Mouse (Mus musculus) heart, embryonic 15.5 days (tissue): ENCODE measurements at regions not wholly inside any gene's neighbourhood (a gene's known extent, or its start where the extent isn't known, plus 50 kb on each side); places are given as distances from the start of the nearest gene placed in this dataset.
A peak's percentile ranks its signal among the peaks of the same experiment; 100 is the strongest.

Source experiments
- ATAC-seq: fragments of 200-750 bp; cut with Nextera tagmentation; replicated peaks from 2 replicates; pipeline ENCODE4 v1.8.0; 2017; ENCODE audit warnings: low read depth, moderate TSS enrichment; ENCODE audit not compliant: insufficient number of reproducible peaks, insufficient read depth, low FRiP score
- H3K27ac ChIP-seq: fragments of 300-500 bp; sonication (generic); 2 replicates; pipeline ENCODE4 v1.5.1; 2015; ENCODE audit warnings: mild to moderate bottlenecking, inconsistent platforms
- H3K27me3 ChIP-seq: fragments of 300-500 bp; sonication (generic); 2 replicates; pipeline ENCODE4 v1.6.1; 2015; ENCODE audit warnings: inconsistent platforms
- H3K36me3 ChIP-seq: fragments of 300-500 bp; sonication (generic); 2 replicates; pipeline ENCODE4 v1.6.1; 2015; ENCODE audit warnings: mild to moderate bottlenecking, inconsistent platforms
- H3K4me1 ChIP-seq: fragments of 300-500 bp; sonication (generic); replicated peaks from 2 replicates; pipeline ENCODE4 v1.6.1; 2015; ENCODE audit warnings: inconsistent platforms
- H3K4me2 ChIP-seq: fragments of 300-500 bp; sonication (generic); 2 replicates; pipeline ENCODE4 v1.6.1; 2015; ENCODE audit warnings: inconsistent platforms, mild to moderate bottlenecking, moderate library complexity
- H3K4me3 ChIP-seq: fragments of 300-500 bp; sonication (generic); 2 replicates; pipeline ENCODE4 v1.5.1; 2015; ENCODE audit warnings: mild to moderate bottlenecking, inconsistent platforms
- H3K9ac ChIP-seq: fragments of 300-500 bp; sonication (generic); 2 replicates; pipeline ENCODE4 v1.6.1; 2015; ENCODE audit warnings: mild to moderate bottlenecking, inconsistent platforms
- H3K9me3 ChIP-seq: fragments of 300-500 bp; sonication (generic); replicated peaks from 2 replicates; pipeline ENCODE4 v1.6.1; 2016; ENCODE audit warnings: inconsistent platforms
- WGBS: fragments of 180-500 bp; shearing (Covaris S2); methylation state at CpG from one replicate; pipeline ENCODE4 v1.1.7; 2015; ENCODE audit warnings: mixed read lengths; 5-methylcytosine and 5-hydroxymethylcytosine counted together

DNA sequence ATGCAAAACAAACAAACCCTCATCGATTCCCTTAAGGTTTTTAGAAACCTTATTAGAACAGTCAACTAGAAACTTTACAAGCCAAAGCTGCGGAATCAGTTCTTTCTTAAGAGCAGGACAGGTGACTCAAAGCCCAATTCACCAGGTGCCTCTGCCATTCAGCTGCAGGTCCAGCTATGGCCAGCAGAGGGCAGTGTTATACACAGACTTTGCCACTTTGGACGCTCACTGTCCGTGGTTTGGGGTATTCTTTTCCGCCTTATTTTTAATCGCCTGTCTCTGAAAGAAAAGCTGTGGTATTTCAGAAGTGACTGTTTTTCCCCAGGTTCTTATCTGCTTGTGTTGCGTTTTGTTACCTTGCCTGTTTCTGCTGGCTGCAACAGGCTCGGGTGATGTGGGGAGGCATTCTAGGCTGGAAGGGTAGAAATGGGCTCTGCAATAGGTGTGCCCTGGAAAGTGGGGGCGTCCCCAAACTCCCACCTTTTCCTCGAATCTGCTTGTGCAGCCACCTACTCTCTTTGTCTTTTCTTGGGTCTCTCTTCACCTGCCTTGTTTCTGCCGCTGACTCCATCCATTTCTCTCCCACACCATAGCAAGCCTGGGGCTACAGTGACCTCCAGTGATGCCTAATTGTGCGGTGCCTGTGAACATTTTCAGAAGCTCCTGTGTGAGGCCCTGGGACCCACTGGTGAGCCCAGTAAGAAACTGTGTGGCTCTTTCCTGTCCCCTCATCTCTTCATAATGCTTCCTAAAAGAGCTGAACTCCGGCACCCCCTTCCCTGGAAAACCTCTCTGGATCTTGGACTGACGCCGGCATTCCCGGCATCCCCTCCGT lies 142.4 kb downstream of the Mtx3 start:
- no peak for ATAC-seq
- Histone ChIP-seq H3K4me1 (peaks cover 4% of the 10 kb centered on the region), H3K27ac (no peak overlapping the region), H3K9me3 (no peaks in the 10 kb centered on the region), H3K9ac (no peak overlapping the region), H3K27me3 (no peaks in the 10 kb centered on the region), H3K4me2 (peak overlapping the region; percentile 59), H3K4me3 (peak overlapping the region; percentile 32), H3K36me3 (no peaks in the 10 kb centered on the region)
- 43% methylated on average over 17 of the region's 17 CpGs for WGBS

DNA sequence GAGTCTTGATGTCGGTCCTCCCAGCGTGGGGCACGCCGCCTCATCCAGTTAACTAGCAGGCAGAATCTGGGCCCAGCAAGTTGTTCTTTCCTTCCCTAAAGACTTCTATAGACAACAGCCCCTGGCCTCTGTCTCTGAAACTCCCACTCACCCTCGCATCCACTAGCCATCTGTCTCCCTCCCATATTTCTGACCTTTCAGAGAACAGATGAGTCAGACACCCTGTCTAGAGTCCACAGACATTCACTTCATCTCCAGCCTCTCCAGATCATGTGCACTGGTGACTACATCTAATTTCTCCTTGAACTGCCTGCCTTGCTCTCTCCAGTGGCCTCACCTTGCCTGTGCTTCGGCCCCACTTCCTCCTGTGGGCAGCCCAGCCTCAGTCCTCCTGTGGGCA lies 143.1 kb downstream of the Mtx3 start:
- Histone ChIP-seq H3K27ac (no peak overlapping the region), H3K9me3 (no peaks in the 10 kb centered on the region), H3K36me3 (no peaks in the 10 kb centered on the region), H3K9ac (no peak overlapping the region), H3K4me3 (no peak overlapping the region), H3K4me2 (no peak overlapping the region), H3K27me3 (no peaks in the 10 kb centered on the region), H3K4me1 (peaks cover 4% of the 10 kb centered on the region)
- 87% methylated on average over 6 of the region's 6 CpGs for WGBS
- no peak for ATAC-seq

DNA sequence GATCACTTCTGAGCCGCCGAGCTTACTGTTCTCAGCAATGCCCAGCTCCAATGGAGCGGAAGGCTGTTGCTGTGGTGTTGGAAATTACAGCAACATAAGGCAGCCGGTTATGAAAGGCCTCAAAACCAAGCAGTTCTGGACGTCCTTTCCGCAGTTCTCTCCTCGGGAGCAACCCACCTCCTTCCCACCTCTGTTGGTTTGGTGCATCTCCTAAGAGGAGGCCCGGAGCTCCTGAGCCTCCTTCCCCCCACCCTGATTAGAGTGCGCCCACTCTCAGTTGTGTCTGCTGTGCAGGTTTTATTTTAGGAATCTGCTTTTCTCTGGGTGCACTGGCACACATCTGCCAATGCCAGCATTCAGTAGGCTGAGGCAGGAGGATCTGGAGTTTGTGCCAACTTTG lies 144.0 kb downstream of the Mtx3 start:
- no peaks in the 10 kb centered on the region for H3K27me3 ChIP-seq
- peaks cover 4% of the 10 kb centered on the region for H3K4me1 ChIP-seq
- H3K36me3 ChIP-seq: no peaks in the 10 kb centered on the region
- no peak overlapping the region for H3K4me3 ChIP-seq
- H3K9ac ChIP-seq: no peak overlapping the region
- ATAC-seq: no peak
- no peak overlapping the region for H3K27ac ChIP-seq
- no peaks in the 10 kb centered on the region for H3K9me3 ChIP-seq
- H3K4me2 ChIP-seq: no peak overlapping the region
- 85% methylated on average over 9 of the region's 9 CpGs for WGBS

DNA sequence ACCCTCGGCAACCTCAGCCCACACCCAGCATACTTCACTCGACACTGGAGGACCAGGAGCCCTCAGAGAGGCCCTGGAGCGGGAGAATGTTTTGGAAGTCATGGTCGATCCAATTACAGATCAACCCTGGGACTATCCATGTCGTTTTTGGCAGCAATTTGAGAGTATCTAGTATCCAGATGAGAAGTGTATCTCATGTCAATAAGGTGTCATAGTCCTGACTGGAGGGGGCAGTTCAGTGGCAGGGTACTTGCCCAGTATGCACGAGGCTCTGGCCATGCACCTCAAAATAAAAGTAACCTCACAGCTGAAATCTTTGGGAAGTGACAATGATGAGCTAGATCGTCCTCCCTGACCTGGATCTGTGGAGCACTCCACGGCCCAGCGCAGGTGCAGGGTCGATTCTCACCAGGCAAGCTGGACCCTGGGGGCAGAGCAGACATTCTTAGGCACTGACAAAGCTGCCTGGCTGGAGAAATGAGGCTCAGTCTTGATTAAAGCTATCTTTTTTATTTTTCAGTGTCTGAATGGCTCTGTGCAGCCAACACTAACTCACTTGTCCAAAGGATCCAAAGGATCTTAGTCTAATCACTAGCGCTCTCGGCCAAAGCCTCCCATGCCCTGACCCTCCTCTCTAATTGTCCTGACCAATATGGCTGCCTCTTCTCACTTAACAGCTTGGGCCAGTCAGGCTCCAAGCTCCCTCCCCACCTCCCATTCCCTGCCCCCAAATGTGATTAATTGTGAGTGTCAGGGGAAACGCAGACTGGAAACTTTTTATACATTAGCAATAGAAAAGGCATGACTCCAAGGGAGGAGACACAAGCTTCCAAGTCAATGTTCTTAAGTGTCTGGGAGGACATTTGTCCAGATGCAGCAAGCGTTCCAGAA lies 146.0 kb downstream of the Mtx3 start:
- no peak overlapping the region for H3K27ac ChIP-seq
- H3K27me3 ChIP-seq: no peaks in the 10 kb centered on the region
- no peaks in the 10 kb centered on the region for H3K9me3 ChIP-seq
- no peak overlapping the region for H3K4me3 ChIP-seq
- H3K36me3 ChIP-seq: no peaks in the 10 kb centered on the region
- WGBS: 64% methylated on average over 14 of the region's 14 CpGs
- H3K9ac ChIP-seq: no peak overlapping the region
- H3K4me1 ChIP-seq: peaks cover 4% of the 10 kb centered on the region
- ATAC-seq: no peak
- no peak overlapping the region for H3K4me2 ChIP-seq
